Mouse (Mus musculus): ENCODE measurements around the gene Srsf1. TPM values are rescaled to one million over a fixed set of nuclear protein-coding genes. Genes with fewer than 3 reads are reported as not detected.
A peak's percentile ranks its signal among the peaks of the same experiment; 100 is the strongest.
"Not testable (repeated sequence)": the region's sequence is repeated elsewhere in the genome, so short reads cannot be mapped to it uniquely, and the experiment has no call there.

Srsf1 gene
- polyA plus RNA-seq, 1 experiment from 2014 or later, result 500 TPM

DNA sequence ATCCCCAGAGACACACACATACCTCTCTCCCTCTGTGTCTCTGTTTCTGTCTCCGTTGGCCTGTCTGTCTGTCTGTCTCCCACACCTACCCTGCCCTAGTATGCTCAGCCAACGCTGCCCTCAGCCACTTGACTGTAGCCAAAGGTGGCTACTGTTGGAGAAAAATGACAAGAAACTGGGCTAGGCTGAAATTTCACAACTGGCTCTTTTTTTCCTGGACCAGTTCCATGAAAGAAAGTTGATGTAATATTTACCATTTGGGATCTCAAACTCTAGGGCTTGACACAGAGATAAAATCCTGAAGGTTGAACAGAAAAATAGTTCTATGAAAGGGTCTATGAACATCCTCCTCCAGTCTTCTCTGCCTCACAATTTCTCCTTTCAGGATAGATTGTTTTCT lies 16.3 kb upstream of the Srsf1 start:
- H3K27ac ChIP-seq (replicated peaks; ENCODE audit: low read depth, low read length), result no peak overlapping the region
- ATAC-seq (ENCODE audit: insufficient number of reproducible peaks, low FRiP score, low TSS enrichment, low read depth) (no peak), DNase-seq (ENCODE audit: low spot score) (no peak)
- H3K4me1 ChIP-seq (ENCODE audit: control insufficient read depth, insufficient read depth, low read length), result no peaks in the 10 kb centered on the region
- H3K9ac ChIP-seq (ENCODE audit: low read length), result no peak overlapping the region
- no peaks in the 10 kb centered on the region for H3K9me3 ChIP-seq (ENCODE audit: control insufficient read depth, low read length)
- H3K36me3 ChIP-seq (ENCODE audit: control insufficient read depth, insufficient read depth, low read length), result no peaks in the 10 kb centered on the region
- H3K4me2 ChIP-seq (ENCODE audit: low read depth, severe bottlenecking), result no peak overlapping the region
- no peak overlapping the region for H3K4me3 ChIP-seq (ENCODE audit: low read depth, low read length)
- 85% methylated on average over 2 of the region's 2 CpGs for WGBS
- no peaks in the 10 kb centered on the region for H3K27me3 ChIP-seq (ENCODE audit: control insufficient read depth, insufficient read depth, low read length)

DNA sequence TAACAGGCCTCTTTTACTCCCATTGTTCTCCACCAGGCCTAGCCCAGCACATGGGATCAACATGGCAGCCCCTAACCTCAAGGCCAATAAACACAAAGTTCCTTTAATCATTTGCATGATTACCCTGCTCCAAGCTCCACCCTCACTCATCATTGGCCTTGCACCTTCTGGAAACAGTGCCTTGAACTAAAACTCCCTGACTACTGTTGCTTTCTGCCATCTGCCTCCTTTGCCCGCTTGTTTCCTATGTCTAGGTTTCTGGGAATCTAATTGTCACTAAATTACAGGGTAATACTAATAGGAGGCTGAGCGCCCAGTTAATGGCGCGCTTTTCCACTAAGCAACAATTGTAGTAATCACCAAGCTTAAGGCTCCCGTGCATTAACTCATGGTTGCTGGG lies 15.4 kb upstream of the Srsf1 start:
- WGBS, result 86% methylated on average over 5 of the region's 5 CpGs
- Histone ChIP-seq H3K27ac (replicated peaks; ENCODE audit: low read depth, low read length) (no peak overlapping the region), H3K4me2 (ENCODE audit: low read depth, severe bottlenecking) (no peak overlapping the region), H3K36me3 (ENCODE audit: control insufficient read depth, insufficient read depth, low read length) (no peaks in the 10 kb centered on the region), H3K9ac (ENCODE audit: low read length) (no peak overlapping the region), H3K4me1 (ENCODE audit: control insufficient read depth, insufficient read depth, low read length) (no peaks in the 10 kb centered on the region), H3K9me3 (ENCODE audit: control insufficient read depth, low read length) (no peaks in the 10 kb centered on the region), H3K27me3 (ENCODE audit: control insufficient read depth, insufficient read depth, low read length) (no peaks in the 10 kb centered on the region), H3K4me3 (ENCODE audit: low read depth, low read length) (no peak overlapping the region)
- DNase-seq (ENCODE audit: low spot score) (no peak), ATAC-seq (ENCODE audit: insufficient number of reproducible peaks, low FRiP score, low TSS enrichment, low read depth) (no peak)

DNA sequence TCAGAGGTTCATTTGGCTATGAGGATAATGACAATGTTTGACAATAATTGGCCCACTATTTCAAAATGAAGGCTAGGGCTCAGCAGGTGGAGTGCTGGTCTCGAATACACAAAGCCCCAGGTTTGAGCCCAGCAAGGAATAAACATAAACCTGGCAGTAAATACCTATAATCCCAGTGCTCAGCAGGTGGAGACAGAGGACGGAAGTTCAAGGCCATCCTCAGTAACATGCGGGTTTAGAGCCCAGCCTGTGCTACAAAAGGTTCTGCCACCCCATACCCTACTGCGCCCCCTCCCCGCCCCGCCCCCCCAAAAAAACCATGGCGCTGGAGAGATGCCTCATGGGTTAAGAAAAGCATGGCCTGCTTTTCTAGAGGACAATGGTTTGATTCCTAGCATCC lies 11.2 kb upstream of the Srsf1 start:
- Histone ChIP-seq H3K27ac (replicated peaks; ENCODE audit: low read depth, low read length) (no peak overlapping the region), H3K27me3 (ENCODE audit: control insufficient read depth, insufficient read depth, low read length) (no peaks in the 10 kb centered on the region), H3K4me3 (ENCODE audit: low read depth, low read length) (no peak overlapping the region), H3K4me1 (ENCODE audit: control insufficient read depth, insufficient read depth, low read length) (no peaks in the 10 kb centered on the region), H3K4me2 (ENCODE audit: low read depth, severe bottlenecking) (no peak overlapping the region), H3K36me3 (ENCODE audit: control insufficient read depth, insufficient read depth, low read length) (no peaks in the 10 kb centered on the region), H3K9me3 (ENCODE audit: control insufficient read depth, low read length) (no peaks in the 10 kb centered on the region), H3K9ac (ENCODE audit: low read length) (no peak overlapping the region)
- WGBS, result 68% methylated on average over 7 of the region's 7 CpGs
- DNase-seq (ENCODE audit: low spot score) (no peak), ATAC-seq (ENCODE audit: insufficient number of reproducible peaks, low FRiP score, low TSS enrichment, low read depth) (no peak)

DNA sequence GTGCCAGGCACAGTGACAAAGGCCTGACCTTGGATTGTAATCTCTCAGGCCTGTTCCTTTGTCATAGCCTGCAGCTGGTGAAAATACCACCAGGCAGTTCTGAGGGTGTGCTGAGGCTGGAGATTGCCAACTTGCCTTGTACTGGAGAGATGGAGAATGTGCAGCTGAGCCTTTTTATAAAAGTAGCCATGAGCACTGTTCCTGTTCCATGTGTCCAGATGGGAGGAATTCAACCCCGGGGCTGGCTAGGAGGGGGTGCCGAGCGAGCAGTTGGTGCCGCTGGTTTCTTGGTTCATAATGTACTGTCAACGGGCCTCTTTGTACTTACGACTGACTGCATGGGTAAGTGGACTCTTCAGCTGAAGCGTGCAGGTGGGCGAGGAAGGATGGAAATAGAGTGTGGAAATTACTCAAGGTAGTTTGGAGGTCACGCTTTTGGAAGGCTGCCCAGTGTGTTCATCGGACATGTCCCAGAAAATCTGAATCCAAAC lies 10.4 kb upstream of the Srsf1 start:
- Histone ChIP-seq H3K9ac (ENCODE audit: low read length) (no peak overlapping the region), H3K27ac (replicated peaks; ENCODE audit: low read depth, low read length) (no peak overlapping the region), H3K4me1 (ENCODE audit: control insufficient read depth, insufficient read depth, low read length) (no peaks in the 10 kb centered on the region), H3K4me2 (ENCODE audit: low read depth, severe bottlenecking) (no peak overlapping the region), H3K4me3 (ENCODE audit: low read depth, low read length) (no peak overlapping the region), H3K9me3 (ENCODE audit: control insufficient read depth, low read length) (no peaks in the 10 kb centered on the region), H3K27me3 (ENCODE audit: control insufficient read depth, insufficient read depth, low read length) (no peaks in the 10 kb centered on the region), H3K36me3 (ENCODE audit: control insufficient read depth, insufficient read depth, low read length) (no peaks in the 10 kb centered on the region)
- ATAC-seq (ENCODE audit: insufficient number of reproducible peaks, low FRiP score, low TSS enrichment, low read depth) (no peak), DNase-seq (ENCODE audit: low spot score) (no peak)
- WGBS, result 90% methylated on average over 10 of the region's 10 CpGs

DNA sequence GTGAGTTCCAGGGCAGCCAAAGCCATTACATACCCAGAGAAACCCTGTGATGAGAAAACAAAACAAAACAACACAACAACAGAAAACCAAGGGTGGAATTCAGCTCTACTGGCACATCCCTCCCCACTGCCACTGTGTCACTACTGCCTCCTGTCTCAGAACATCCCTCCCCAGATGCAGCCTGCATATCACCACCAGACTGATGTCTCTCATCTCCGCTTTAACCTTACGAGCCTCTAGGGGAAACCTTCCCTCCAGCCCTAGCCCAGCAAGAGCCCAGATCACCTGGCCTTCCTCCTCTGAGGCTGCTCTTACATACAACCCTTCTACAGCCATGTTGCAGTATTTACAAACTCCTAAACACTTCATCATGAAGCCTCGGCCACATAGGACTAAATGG lies 9.8 kb upstream of the Srsf1 start:
- ATAC-seq (ENCODE audit: insufficient number of reproducible peaks, low FRiP score, low TSS enrichment, low read depth), result no peak

DNA sequence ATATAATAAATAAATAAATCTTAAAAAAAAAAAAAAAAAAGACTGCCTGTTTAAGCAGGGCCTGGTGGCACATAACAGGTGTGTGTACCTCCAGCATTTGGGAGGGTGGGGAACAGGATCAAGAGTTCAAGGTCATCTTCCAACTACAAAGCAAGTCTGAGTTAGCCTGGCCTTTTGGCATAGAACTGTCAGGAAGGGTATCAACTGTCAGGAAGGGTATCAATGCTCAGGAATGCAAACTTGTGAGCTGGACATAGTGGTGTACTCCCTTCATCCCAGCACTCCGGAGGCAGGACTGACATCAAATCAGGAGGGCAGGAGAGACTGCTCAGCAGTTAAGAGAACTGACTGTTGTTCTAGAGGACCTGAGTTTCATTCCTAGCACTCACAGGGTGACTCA lies 8.1 kb upstream of the Srsf1 start:
- Histone ChIP-seq H3K36me3 (ENCODE audit: control insufficient read depth, insufficient read depth, low read length) (peaks cover 4% of the 10 kb centered on the region; the same call in 1 of the 2 replicates), H3K9me3 (ENCODE audit: control insufficient read depth, low read length) (no peaks in the 10 kb centered on the region), H3K27ac (replicated peaks; ENCODE audit: low read depth, low read length) (no peak overlapping the region), H3K4me3 (ENCODE audit: low read depth, low read length) (no peak overlapping the region), H3K4me1 (ENCODE audit: control insufficient read depth, insufficient read depth, low read length) (no peaks in the 10 kb centered on the region), H3K4me2 (ENCODE audit: low read depth, severe bottlenecking) (no peak overlapping the region), H3K9ac (ENCODE audit: low read length) (no peak overlapping the region), H3K27me3 (ENCODE audit: control insufficient read depth, insufficient read depth, low read length) (no peaks in the 10 kb centered on the region)
- no peak for DNase-seq (ENCODE audit: low spot score)
- 100% methylated on average over 1 of the region's 1 CpGs for WGBS
- ATAC-seq (ENCODE audit: insufficient number of reproducible peaks, low FRiP score, low TSS enrichment, low read depth), result no peak

More for the DNA sequence above, 9.8 kb upstream of the Srsf1 start:
- no peaks in the 10 kb centered on the region for H3K9me3 ChIP-seq (ENCODE audit: control insufficient read depth, low read length)
- 73% methylated on average over 3 of the region's 3 CpGs for WGBS
- no peaks in the 10 kb centered on the region for H3K27me3 ChIP-seq (ENCODE audit: control insufficient read depth, insufficient read depth, low read length)
- H3K36me3 ChIP-seq (ENCODE audit: control insufficient read depth, insufficient read depth, low read length), result no peaks in the 10 kb centered on the region
- H3K9ac ChIP-seq (ENCODE audit: low read length), result no peak overlapping the region
- H3K4me3 ChIP-seq (ENCODE audit: low read depth, low read length), result no peak overlapping the region
- no peak overlapping the region for H3K4me2 ChIP-seq (ENCODE audit: low read depth, severe bottlenecking)
- H3K4me1 ChIP-seq (ENCODE audit: control insufficient read depth, insufficient read depth, low read length), result no peaks in the 10 kb centered on the region
- DNase-seq (ENCODE audit: low spot score), result no peak
- H3K27ac ChIP-seq (replicated peaks; ENCODE audit: low read depth, low read length), result no peak overlapping the region

DNA sequence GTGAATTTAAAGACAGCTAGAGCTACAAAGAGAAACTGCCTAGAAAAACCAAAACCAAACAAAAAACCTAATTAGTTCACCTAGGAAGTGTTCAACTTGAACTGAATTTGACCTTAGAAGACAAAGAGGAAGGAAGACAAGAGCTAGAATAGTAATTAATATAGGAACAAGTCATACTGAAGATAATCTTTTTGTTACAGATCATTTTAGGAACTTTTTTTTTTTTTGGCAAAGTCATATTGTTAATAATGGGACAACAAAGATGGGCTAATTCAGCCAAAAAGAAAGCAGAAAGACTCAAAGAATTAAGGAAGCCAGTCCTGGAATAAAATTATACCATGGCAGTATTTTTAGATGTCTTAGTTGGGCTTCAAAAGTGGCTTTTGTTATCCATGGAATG lies 2.9 kb upstream of the Srsf1 start:
- peaks cover 6% of the 10 kb centered on the region; the same call in 1 of the 2 replicates for H3K36me3 ChIP-seq (ENCODE audit: control insufficient read depth, insufficient read depth, low read length)
- no peak overlapping the region for H3K4me3 ChIP-seq (ENCODE audit: low read depth, low read length)
- no peak overlapping the region for H3K27ac ChIP-seq (replicated peaks; ENCODE audit: low read depth, low read length)
- peaks cover 7% of the 10 kb centered on the region for H3K4me1 ChIP-seq (ENCODE audit: control insufficient read depth, insufficient read depth, low read length)
- no peaks in the 10 kb centered on the region for H3K27me3 ChIP-seq (ENCODE audit: control insufficient read depth, insufficient read depth, low read length)
- H3K4me2 ChIP-seq (ENCODE audit: low read depth, severe bottlenecking), result no peak overlapping the region
- no peak for DNase-seq (ENCODE audit: low spot score)
- no peak overlapping the region for H3K9ac ChIP-seq (ENCODE audit: low read length)
- no peak for ATAC-seq (ENCODE audit: insufficient number of reproducible peaks, low FRiP score, low TSS enrichment, low read depth)
- no peaks in the 10 kb centered on the region for H3K9me3 ChIP-seq (ENCODE audit: control insufficient read depth, low read length)

DNA sequence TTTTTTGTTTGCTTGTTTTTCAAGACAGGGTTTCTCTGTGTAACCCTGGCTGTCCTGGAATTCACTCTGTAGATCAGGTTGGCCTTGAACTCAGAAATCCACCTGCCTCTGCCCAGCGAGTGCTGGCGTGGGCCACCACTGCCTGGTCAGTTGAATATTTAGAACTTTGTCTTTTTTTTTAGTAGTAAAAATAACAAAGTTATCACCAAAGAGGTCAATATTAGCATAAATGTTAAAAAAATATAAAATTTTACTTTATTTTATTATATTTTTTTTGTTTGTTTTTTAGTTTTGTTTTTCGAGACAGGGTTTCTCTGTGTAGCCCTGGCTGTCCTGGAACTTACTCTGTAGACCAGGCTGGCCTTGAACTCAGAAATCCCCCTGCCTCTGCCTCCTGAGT lies 2.0 kb upstream of the Srsf1 start:
- not testable (repeated sequence) for H3K4me3 ChIP-seq (ENCODE audit: low read depth, low read length); DNase-seq (ENCODE audit: low spot score); H3K9me3 ChIP-seq (ENCODE audit: control insufficient read depth, low read length); H3K36me3 ChIP-seq (ENCODE audit: control insufficient read depth, insufficient read depth, low read length); H3K4me2 ChIP-seq (ENCODE audit: low read depth, severe bottlenecking); ATAC-seq (ENCODE audit: insufficient number of reproducible peaks, low FRiP score, low TSS enrichment, low read depth); H3K27ac ChIP-seq (replicated peaks; ENCODE audit: low read depth, low read length); H3K9ac ChIP-seq (ENCODE audit: low read length); H3K27me3 ChIP-seq (ENCODE audit: control insufficient read depth, insufficient read depth, low read length)
- H3K4me1 ChIP-seq (ENCODE audit: control insufficient read depth, insufficient read depth, low read length), result peaks cover 12% of the 10 kb centered on the region
- WGBS, result 95% methylated on average over 3 of the region's 3 CpGs

DNA sequence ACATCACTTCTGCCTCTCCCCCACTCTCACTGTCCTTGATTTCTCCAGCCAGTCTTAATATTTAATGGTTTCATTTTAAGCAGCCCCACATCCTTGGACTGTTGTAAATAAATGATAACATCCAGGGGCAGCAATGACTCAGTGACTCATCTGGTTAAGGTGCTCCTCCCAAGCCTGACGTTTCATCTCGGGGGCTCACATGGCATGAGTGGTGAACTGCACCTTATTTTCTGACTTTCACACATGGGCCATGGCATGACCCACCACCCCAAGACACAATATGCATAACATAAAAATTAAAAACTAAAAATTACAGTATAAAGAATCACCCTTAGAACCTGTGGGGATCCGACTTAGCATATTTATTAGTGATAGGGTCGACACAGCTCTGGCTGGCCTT lies 1.3 kb upstream of the Srsf1 start:
- Histone ChIP-seq H3K27ac (replicated peaks; ENCODE audit: low read depth, low read length) (no peak overlapping the region), H3K4me2 (ENCODE audit: low read depth, severe bottlenecking) (no peak overlapping the region), H3K9ac (ENCODE audit: low read length) (no peak overlapping the region), H3K9me3 (ENCODE audit: control insufficient read depth, low read length) (no peaks in the 10 kb centered on the region), H3K4me3 (ENCODE audit: low read depth, low read length) (peak overlapping the region; percentile 100; the same call in 1 of the 2 replicates), H3K4me1 (ENCODE audit: control insufficient read depth, insufficient read depth, low read length) (peaks cover 12% of the 10 kb centered on the region), H3K36me3 (ENCODE audit: control insufficient read depth, insufficient read depth, low read length) (peaks cover 7% of the 10 kb centered on the region; the same call in 1 of the 2 replicates), H3K27me3 (ENCODE audit: control insufficient read depth, insufficient read depth, low read length) (no peaks in the 10 kb centered on the region)
- no peak for ATAC-seq (ENCODE audit: insufficient number of reproducible peaks, low FRiP score, low TSS enrichment, low read depth)
- DNase-seq (ENCODE audit: low spot score), result no peak
- whole genome bisulfite sequencing, result 87% methylated on average over 4 of the region's 4 CpGs

Data from limb, embryonic 11.5 days (tissue).